Mouse (Mus musculus) myocyte (in vitro differentiated cells): ENCODE measurements around the gene Adra1d.

Experiments used
- MAX ChIP-seq: IDR thresholded peaks from one replicate; pipeline ENCODE4 v1.6.1; 2011; ENCODE audit warnings: low read depth, mild to moderate bottlenecking, control low read depth
- POLR2A ChIP-seq: IDR thresholded peaks from one replicate; pipeline ENCODE4 v1.6.1; 2011; ENCODE audit warnings: low read depth, mild to moderate bottlenecking, control low read depth, moderate library complexity; ENCODE audit not compliant: insufficient read length
- REST ChIP-seq: IDR thresholded peaks from one replicate; pipeline ENCODE4 v1.6.1; 2011; ENCODE audit warnings: mild to moderate bottlenecking, control low read depth, moderate library complexity; ENCODE audit not compliant: insufficient read depth, insufficient read length
- SRF ChIP-seq: IDR thresholded peaks from one replicate; pipeline ENCODE4 v1.6.1; 2011; ENCODE audit warnings: low read depth; ENCODE audit not compliant: control insufficient read depth, insufficient read length
- TCF12 ChIP-seq: IDR thresholded peaks from one replicate; pipeline ENCODE4 v1.6.1; 2011; ENCODE audit warnings: mild to moderate bottlenecking, control low read depth; ENCODE audit not compliant: poor library complexity, insufficient read depth, severe bottlenecking
- USF1 ChIP-seq: IDR thresholded peaks from one replicate; pipeline ENCODE4 v1.6.1; 2011; ENCODE audit warnings: low read depth, mild to moderate bottlenecking, control low read depth, moderate library complexity

GRCm38 (mm10) chr2:131546308-131546700 lies 15.8 kb downstream of the Adra1d start:
- TF ChIP-seq POLR2A = no peak
- TF ChIP-seq SRF = no peak
- TF ChIP-seq USF1 = no peak
- no peak for TF ChIP-seq TCF12
- no peak for TF ChIP-seq MAX
- TF ChIP-seq REST = no peak
